Mouse (Mus musculus): ENCODE results near the gene Trim11. TPM values are rescaled to one million over a fixed set of nuclear protein-coding genes. Genes with fewer than 3 reads are reported as not detected.

The Trim11 gene
- polyA plus RNA-seq, 1 experiment from 2014 or later, result 22.2 TPM

- H3K9me3 ChIP-seq (replicated peaks), result no peaks in the 10 kb centered on the region
- no peak overlapping the region for H3K9ac ChIP-seq (replicated peaks)
- H3K27ac ChIP-seq (replicated peaks), result no peak overlapping the region
- H3K4me1 ChIP-seq, result peaks cover 10% of the 10 kb centered on the region
- whole genome bisulfite sequencing, result 87% methylated on average over 5 of the region's 5 CpGs
- H3K4me3 ChIP-seq (replicated peaks), result no peak overlapping the region
- H3K27me3 ChIP-seq (replicated peaks), result peaks cover 27% of the 10 kb centered on the region
- H3K36me3 ChIP-seq, result no peaks in the 10 kb centered on the region
- H3K4me2 ChIP-seq, result no peak overlapping the region
- ATAC-seq (ENCODE audit: low FRiP score), result no peak
Measured at GRCm38 (mm10) chr11:58997541-58997940, 19.6 kb downstream of the Trim11 start.

DNA sequence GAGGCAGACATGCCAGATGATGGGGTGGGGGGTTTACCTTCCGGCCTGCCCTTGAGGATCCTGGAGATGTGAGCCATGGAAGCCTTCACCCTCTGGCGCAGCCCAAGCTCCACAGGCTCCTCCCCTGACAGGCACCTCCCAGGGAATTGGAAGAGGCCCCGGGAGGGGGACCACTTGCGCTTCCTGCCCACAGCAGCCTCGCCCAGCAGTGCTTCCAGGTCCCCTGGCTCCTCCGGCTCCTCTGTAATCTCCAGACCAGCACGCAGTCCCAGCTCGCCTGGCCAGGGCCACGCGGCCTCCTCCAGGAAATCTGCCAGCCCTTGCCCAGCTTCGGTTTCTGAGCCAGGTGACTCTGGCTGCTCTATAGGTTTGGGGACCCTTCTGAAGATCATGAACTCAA lies 21.3 kb downstream of the Trim11 start:
- no peak overlapping the region for H3K27ac ChIP-seq (replicated peaks)
- 60% methylated on average over 11 of the region's 11 CpGs for WGBS
- ATAC-seq (ENCODE audit: low FRiP score), result no peak
- H3K9ac ChIP-seq (replicated peaks), result no peak overlapping the region
- H3K4me2 ChIP-seq, result no peak overlapping the region
- H3K4me3 ChIP-seq (replicated peaks), result no peak overlapping the region
- peaks cover 21% of the 10 kb centered on the region for H3K27me3 ChIP-seq (replicated peaks)
- no peaks in the 10 kb centered on the region for H3K9me3 ChIP-seq (replicated peaks)
- H3K36me3 ChIP-seq, result no peaks in the 10 kb centered on the region
- peaks cover 9% of the 10 kb centered on the region for H3K4me1 ChIP-seq

DNA sequence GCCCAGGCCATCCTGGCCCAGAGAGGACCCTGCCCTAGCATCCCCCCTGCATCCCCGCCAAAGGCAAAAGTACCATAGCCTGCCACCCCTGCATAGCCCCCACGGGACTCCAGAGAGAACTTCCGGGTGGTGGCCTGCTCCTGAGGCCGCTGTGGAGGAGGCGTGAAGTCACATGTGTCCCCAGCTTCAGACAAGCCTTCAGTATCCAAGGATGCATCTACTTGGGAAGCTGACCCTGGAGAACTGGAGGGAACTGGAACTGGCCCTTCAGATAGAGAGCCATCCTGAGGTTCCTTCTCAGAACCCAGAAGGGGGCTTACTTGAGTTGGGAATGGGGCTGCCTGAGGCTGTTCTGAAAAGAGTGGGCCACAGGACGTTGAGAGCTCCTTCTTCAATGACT lies 21.9 kb downstream of the Trim11 start:
- Histone ChIP-seq H3K9me3 (replicated peaks) (no peaks in the 10 kb centered on the region), H3K9ac (replicated peaks) (no peak overlapping the region), H3K4me3 (replicated peaks) (no peak overlapping the region), H3K27me3 (replicated peaks) (peaks cover 21% of the 10 kb centered on the region), H3K36me3 (no peaks in the 10 kb centered on the region), H3K27ac (replicated peaks) (no peak overlapping the region), H3K4me1 (peaks cover 3% of the 10 kb centered on the region; the same call in 1 of the 2 replicates), H3K4me2 (no peak overlapping the region)
- 81% methylated on average over 6 of the region's 6 CpGs for WGBS
- no peak for ATAC-seq (ENCODE audit: low FRiP score)

DNA sequence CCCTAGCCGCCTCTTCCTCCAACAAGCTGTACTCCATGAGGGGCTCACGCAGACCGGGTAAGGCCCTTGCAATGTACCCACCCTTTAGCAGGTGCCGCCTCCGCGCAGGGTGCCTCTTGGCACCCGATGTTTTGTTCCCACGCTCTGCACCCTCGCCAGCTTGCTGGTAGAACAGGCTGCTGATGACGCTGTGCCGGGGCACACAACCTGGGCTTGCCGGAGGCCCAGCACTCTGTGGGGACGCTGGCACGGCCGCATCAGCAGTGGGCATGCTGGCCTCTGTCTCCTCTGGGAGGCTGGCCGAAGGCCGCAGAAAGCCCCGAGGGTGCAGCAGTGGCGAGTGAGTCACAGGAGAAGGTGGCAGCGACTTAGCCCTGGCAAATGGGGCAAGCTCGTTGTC lies 22.7 kb downstream of the Trim11 start:
- WGBS, result 93% methylated on average over 21 of the region's 21 CpGs
- Histone ChIP-seq H3K9ac (replicated peaks) (no peak overlapping the region), H3K27ac (replicated peaks) (no peak overlapping the region), H3K36me3 (no peaks in the 10 kb centered on the region), H3K4me1 (no peaks in the 10 kb centered on the region), H3K4me3 (replicated peaks) (no peak overlapping the region), H3K4me2 (no peak overlapping the region), H3K27me3 (replicated peaks) (peaks cover 14% of the 10 kb centered on the region; the same call in 1 of the 2 replicates), H3K9me3 (replicated peaks) (no peaks in the 10 kb centered on the region)
- no peak for ATAC-seq (ENCODE audit: low FRiP score)

DNA sequence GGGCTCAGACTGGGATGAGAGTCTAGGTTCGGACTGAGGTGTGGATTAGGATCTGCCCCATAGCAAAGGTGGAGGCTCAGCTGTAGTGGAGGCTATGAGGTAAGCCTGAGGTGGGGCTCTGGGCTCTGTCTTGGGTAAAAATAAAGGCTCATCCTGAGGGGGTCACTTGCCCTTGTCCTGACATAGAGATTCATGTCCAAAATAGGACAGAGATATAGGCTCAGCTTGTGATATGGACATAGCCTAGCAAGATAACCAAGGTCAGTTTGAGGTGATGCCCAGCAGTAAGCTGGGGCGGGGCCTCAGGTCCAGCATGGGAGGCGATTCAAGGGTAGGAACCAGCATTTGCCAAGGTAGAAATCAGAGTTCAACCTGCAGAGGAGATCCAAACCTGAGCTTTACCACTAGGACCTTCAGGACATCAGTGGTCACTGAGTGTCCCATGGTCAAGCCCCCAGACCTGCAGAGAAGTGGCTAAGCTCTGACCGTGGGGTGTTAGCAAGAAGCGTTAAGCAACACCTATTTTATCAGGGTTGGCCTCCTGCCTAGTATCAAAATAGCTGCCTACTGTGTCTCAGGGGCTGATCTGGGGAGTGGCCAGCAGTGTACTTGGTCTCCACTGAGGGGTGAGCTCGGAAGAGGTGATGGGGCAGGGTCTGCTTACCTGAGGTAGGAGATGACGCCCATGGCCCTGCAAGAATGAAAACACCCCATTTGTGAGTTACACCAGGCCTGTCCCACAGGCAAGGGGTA lies 24.6 kb downstream of the Trim11 start:
- Histone ChIP-seq H3K4me2 (no peak overlapping the region), H3K27me3 (replicated peaks) (no peaks in the 10 kb centered on the region), H3K36me3 (no peaks in the 10 kb centered on the region), H3K27ac (replicated peaks) (no peak overlapping the region), H3K4me1 (no peaks in the 10 kb centered on the region), H3K4me3 (replicated peaks) (no peak overlapping the region), H3K9ac (replicated peaks) (no peak overlapping the region), H3K9me3 (replicated peaks) (no peaks in the 10 kb centered on the region)
- no peak for ATAC-seq (ENCODE audit: low FRiP score)
- 83% methylated on average over 7 of the region's 7 CpGs for WGBS

GRCm38 (mm10) chr11:59015052-59015451 lies 37.2 kb downstream of the Trim11 start:
- Histone ChIP-seq H3K4me1 (no peaks in the 10 kb centered on the region), H3K4me3 (replicated peaks) (no peak overlapping the region), H3K9ac (replicated peaks) (no peak overlapping the region), H3K4me2 (no peak overlapping the region), H3K36me3 (no peaks in the 10 kb centered on the region), H3K27me3 (replicated peaks) (no peaks in the 10 kb centered on the region), H3K27ac (replicated peaks) (no peak overlapping the region), H3K9me3 (replicated peaks) (no peaks in the 10 kb centered on the region)
- 42% methylated on average over 9 of the region's 9 CpGs for WGBS
- no peak for ATAC-seq (ENCODE audit: low FRiP score)

DNA sequence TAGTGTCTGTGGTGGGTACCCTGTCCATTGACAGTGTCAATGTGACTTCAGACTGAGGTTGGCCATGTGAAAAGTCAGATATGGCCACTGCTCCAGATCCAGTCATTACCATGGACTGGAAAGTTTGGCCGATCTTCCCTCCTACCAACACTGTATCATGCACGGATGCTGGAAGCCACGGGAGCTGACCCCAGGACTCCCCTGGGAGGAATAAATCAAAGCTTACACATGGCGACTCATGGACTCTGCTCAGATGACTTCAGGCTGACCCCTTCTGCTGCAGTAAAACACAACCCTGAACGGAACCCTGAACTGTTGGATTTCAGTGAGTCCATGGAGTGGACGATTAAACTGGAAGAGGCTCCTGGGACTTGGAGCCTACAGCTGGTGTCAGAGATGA lies 48.5 kb downstream of the Trim11 start:
- 72% methylated on average over 6 of the region's 6 CpGs for WGBS
- H3K9me3 ChIP-seq (replicated peaks), result no peaks in the 10 kb centered on the region
- H3K9ac ChIP-seq (replicated peaks), result no peak overlapping the region
- H3K27me3 ChIP-seq (replicated peaks), result no peaks in the 10 kb centered on the region
- H3K4me1 ChIP-seq, result no peaks in the 10 kb centered on the region
- no peak overlapping the region for H3K27ac ChIP-seq (replicated peaks)
- H3K4me3 ChIP-seq (replicated peaks), result no peak overlapping the region
- no peak for ATAC-seq (ENCODE audit: low FRiP score)
- no peak overlapping the region for H3K4me2 ChIP-seq
- no peaks in the 10 kb centered on the region for H3K36me3 ChIP-seq

DNA sequence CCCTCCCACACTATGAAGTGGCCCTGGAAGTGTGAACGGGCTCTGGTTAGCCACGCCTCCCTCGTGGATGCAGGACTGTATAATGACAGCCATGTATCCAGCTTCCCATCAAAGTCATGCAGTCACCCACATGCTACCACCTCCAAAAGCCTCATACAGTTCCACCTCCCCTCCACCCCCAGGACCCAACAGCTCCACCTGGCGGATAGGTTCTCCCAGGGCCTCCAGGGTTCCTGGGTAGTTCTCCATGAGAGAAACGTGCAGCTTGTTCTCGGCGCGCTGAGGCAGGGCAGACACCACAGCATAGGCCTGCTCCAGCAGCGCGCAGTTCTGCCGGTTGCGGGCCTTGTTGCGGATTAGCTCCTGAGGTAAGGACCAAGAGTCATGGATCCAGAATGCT lies 51.1 kb downstream of the Trim11 start:
- no peaks in the 10 kb centered on the region for H3K36me3 ChIP-seq
- 93% methylated on average over 13 of the region's 13 CpGs for WGBS

More for the DNA sequence above, 51.1 kb downstream of the Trim11 start:
- no peak overlapping the region for H3K4me2 ChIP-seq
- no peaks in the 10 kb centered on the region for H3K9me3 ChIP-seq (replicated peaks)
- H3K4me3 ChIP-seq (replicated peaks), result no peak overlapping the region
- no peak overlapping the region for H3K9ac ChIP-seq (replicated peaks)
- no peaks in the 10 kb centered on the region for H3K27me3 ChIP-seq (replicated peaks)
- ATAC-seq (ENCODE audit: low FRiP score), result no peak
- no peaks in the 10 kb centered on the region for H3K4me1 ChIP-seq
- no peak overlapping the region for H3K27ac ChIP-seq (replicated peaks)

Small RNAs within 50 kb of the gene (microRNA-seq; reads per million reads assigned to microRNA genes)
- gene Gm44313, result not detected

Other genes starting within 250 kb of the Trim11 start
- 0.17 and 0.26 TPM in 2 replicates for gene Olfr317, start 238.9 kb upstream of the Trim11 start, polyA plus RNA-seq (2015; fragmentation: Nextera tagmentation; extraction: Ambion mirVana)
- gene Olfr316, start 225.4 kb upstream of the Trim11 start, polyA plus RNA-seq (2015; fragmentation: Nextera tagmentation; extraction: Ambion mirVana), result not detected in 2 replicates
- not detected in 2 replicates for gene Olfr315, start 204.9 kb upstream of the Trim11 start, polyA plus RNA-seq (2015; fragmentation: Nextera tagmentation; extraction: Ambion mirVana)
- 0.06 TPM in 1 of 2 replicates, not detected in the other for gene Olfr314, start 195.1 kb upstream of the Trim11 start, polyA plus RNA-seq (2015; fragmentation: Nextera tagmentation; extraction: Ambion mirVana)
- gene Fam183b, start 176.1 kb upstream of the Trim11 start, polyA plus RNA-seq (2015; fragmentation: Nextera tagmentation; extraction: Ambion mirVana), result 10.1 and 15.2 TPM in 2 replicates
- gene Olfr313, start 163.1 kb upstream of the Trim11 start, polyA plus RNA-seq (2015; fragmentation: Nextera tagmentation; extraction: Ambion mirVana), result not detected in 2 replicates
- gene Olfr312, start 148.9 kb upstream of the Trim11 start, polyA plus RNA-seq (2015; fragmentation: Nextera tagmentation; extraction: Ambion mirVana), result not detected in 2 replicates
- gene Olfr311, start 138.8 kb upstream of the Trim11 start, polyA plus RNA-seq (2015; fragmentation: Nextera tagmentation; extraction: Ambion mirVana), result not detected in 2 replicates
- 20.8 and 22.4 TPM in 2 replicates for gene Gm12258, start 130.9 kb upstream of the Trim11 start, polyA plus RNA-seq (2015; fragmentation: Nextera tagmentation; extraction: Ambion mirVana)
- gene 2810021J22Rik, start 110.9 kb upstream of the Trim11 start, polyA plus RNA-seq (2015; fragmentation: Nextera tagmentation; extraction: Ambion mirVana), result 10.3 and 11.7 TPM in 2 replicates
- 6.6 and 8.1 TPM in 2 replicates for gene Zfp39, start 73.9 kb upstream of the Trim11 start, polyA plus RNA-seq (2015; fragmentation: Nextera tagmentation; extraction: Ambion mirVana)
- gene Btnl10, start 60.2 kb upstream of the Trim11 start, polyA plus RNA-seq (2015; fragmentation: Nextera tagmentation; extraction: Ambion mirVana), result 0.10 TPM in 1 of 2 replicates, not detected in the other
- 559 and 636 TPM in 2 replicates for gene Rnf187, start 39.2 kb upstream of the Trim11 start, polyA plus RNA-seq (2015; fragmentation: Nextera tagmentation; extraction: Ambion mirVana)
- gene Hist3h2ba, start 29.2 kb upstream of the Trim11 start, polyA plus RNA-seq (2015; fragmentation: Nextera tagmentation; extraction: Ambion mirVana), result 184 and 262 TPM in 2 replicates
- 66.5 and 86.3 TPM in 2 replicates for gene Hist3h2a, start 23.4 kb upstream of the Trim11 start, polyA plus RNA-seq (2015; fragmentation: Nextera tagmentation; extraction: Ambion mirVana)
- gene Trim17, start 23.4 kb upstream of the Trim11 start, polyA plus RNA-seq (2015; fragmentation: Nextera tagmentation; extraction: Ambion mirVana), result 1.1 TPM in 2 replicates
- gene Obscn, start 158.3 kb downstream of the Trim11 start, polyA plus RNA-seq (2015; fragmentation: Nextera tagmentation; extraction: Ambion mirVana), result 0.72 and 0.91 TPM in 2 replicates
- gene Iba57, start 185.6 kb downstream of the Trim11 start, polyA plus RNA-seq (2015; fragmentation: Nextera tagmentation; extraction: Ambion mirVana), result 7.5 and 8.3 TPM in 2 replicates
- 0.29 and 0.42 TPM in 2 replicates for gene Gjc2, start 205.1 kb downstream of the Trim11 start, polyA plus RNA-seq (2015; fragmentation: Nextera tagmentation; extraction: Ambion mirVana)
- gene Guk1, start 214.1 kb downstream of the Trim11 start, polyA plus RNA-seq (2015; fragmentation: Nextera tagmentation; extraction: Ambion mirVana), result 225 and 262 TPM in 2 replicates
- 99.3 and 103 TPM in 2 replicates for gene Mrpl55, start 224.4 kb downstream of the Trim11 start, polyA plus RNA-seq (2015; fragmentation: Nextera tagmentation; extraction: Ambion mirVana)
- 27.3 and 28.6 TPM in 2 replicates for gene 2310033P09Rik, start 230.2 kb downstream of the Trim11 start, polyA plus RNA-seq (2015; fragmentation: Nextera tagmentation; extraction: Ambion mirVana)